Mouse (Mus musculus) small intestine, adult 2 months (tissue): Measurements from ENCODE around the gene Npw.
A peak's percentile ranks its signal among the peaks of the same experiment; 100 is the strongest.

Experiments used
- CTCF ChIP-seq: fragments of 200-500 bp; IDR thresholded peaks from 2 replicates; pipeline ENCODE4 v1.5.1; 2012; ENCODE audit warnings: low read depth, mild to moderate bottlenecking, control low read depth, inconsistent platforms, low read length, moderate library complexity, mixed read lengths; ENCODE audit not compliant: insufficient replicate concordance, insufficient read length; ENCODE audit errors: extremely low read depth
- POLR2A ChIP-seq: fragments of 200-500 bp; IDR thresholded peaks from 2 replicates; pipeline ENCODE4 v1.6.1; 2012; ENCODE audit warnings: low read depth, mild to moderate bottlenecking, control low read depth, inconsistent platforms, low read length, moderate library complexity

GRCm38 (mm10) chr17:24653967-24654710, 4.1 kb downstream of the Npw start:
- TF ChIP-seq POLR2A (no peak), CTCF (peak; percentile 93)
